Mouse (Mus musculus) ovary, postnatal 36 days (tissue): ENCODE measurements around the gene Grem1.
A peak's percentile ranks its signal among the peaks of the same experiment; 100 is the strongest.

Source experiments
- DNase-seq: peaks from one replicate; pipeline ENCODE4 v3.0.0; 2022; ENCODE audit warnings: low spot score, mixed read lengths

The Grem1 gene

GRCm38 (mm10) chr2:113757525-113758310 is 728 bp downstream of the Grem1 start:
- peak; percentile 34 for DNase-seq

- DNase-seq, result no peak
These were observed 1.4 kb downstream of the Grem1 start for GRCm38 (mm10) chr2:113756924-113757524.

- no peak for DNase-seq
These were observed 8.7 kb downstream of the Grem1 start for GRCm38 (mm10) chr2:113749721-113750120.

GRCm38 (mm10) chr2:113749309-113749708 is 9.1 kb downstream of the Grem1 start:
- DNase-seq, result no peak

GRCm38 (mm10) chr2:113728581-113728980 is 29.9 kb downstream of the Grem1 start:
- no peak for DNase-seq

- no peak for DNase-seq
These were observed 43.6 kb downstream of the Grem1 start for GRCm38 (mm10) chr2:113714801-113715200.

GRCm38 (mm10) chr2:113713406-113713805 is 45.0 kb downstream of the Grem1 start:
- no peak for DNase-seq

GRCm38 (mm10) chr2:113707507-113707906 is 50.9 kb downstream of the Grem1 start:
- DNase-seq, result no peak

- DNase-seq, result no peak
These were observed 56.9 kb downstream of the Grem1 start for GRCm38 (mm10) chr2:113701507-113701906.

- no peak for DNase-seq
These were observed 61.8 kb downstream of the Grem1 start for GRCm38 (mm10) chr2:113696647-113697046.

GRCm38 (mm10) chr2:113696222-113696621 is 62.2 kb downstream of the Grem1 start:
- no peak for DNase-seq
